Mouse (Mus musculus) lung, adult 18-20 months (tissue): Measurements from ENCODE around the gene Olfr611.
"Not testable (repeated sequence)": the region's sequence is repeated elsewhere in the genome, so short reads cannot be mapped to it uniquely, and the experiment has no call there.

ENCODE experiments used
- DNase-seq, 2 experiments: peaks; one replicate each; pipeline ENCODE4 v3.0.0; 2022; ENCODE audit warnings: mixed read lengths in 2 of 2

The Olfr611 gene

GRCm38 (mm10) chr7:103520746-103521145, at the start of gene Olfr611:
Olfr611 (minus strand) TSS chr7:103520846.
- not testable (repeated sequence) for DNase-seq

GRCm38 (mm10) chr7:103569043-103569442, 48.4 kb upstream of the Olfr611 start, which contains the start of gene Olfr616:
Olfr616 (minus strand) TSS chr7:103569143.
- no peak for DNase-seq

- no peak for DNase-seq
Observed at GRCm38 (mm10) chr7:103555779-103556178, 35.1 kb upstream of the Olfr611 start, which contains the start of gene Olfr615. Olfr615 (plus strand) TSS chr7:103556079.

- no peak for DNase-seq
Observed at GRCm38 (mm10) chr7:103547774-103548173, 27.1 kb upstream of the Olfr611 start, which contains the start of gene Olfr613. Olfr613 (plus strand) TSS chr7:103548074.

GRCm38 (mm10) chr7:103542617-103543016, 22.0 kb upstream of the Olfr611 start, which contains the start of gene Olfr612:
Olfr612 (minus strand) TSS chr7:103542717.
- DNase-seq: not testable (repeated sequence)

- no peak for DNase-seq
Observed at GRCm38 (mm10) chr7:103512022-103512421, 8.6 kb downstream of the Olfr611 start, which contains the start of gene Olfr610. Olfr610 (minus strand) TSS chr7:103512122.

- DNase-seq: no peak
Observed at GRCm38 (mm10) chr7:103497962-103498361, 22.7 kb downstream of the Olfr611 start, which contains the start of gene Olfr609. Olfr609 (minus strand) TSS chr7:103498062.

- DNase-seq: not testable (repeated sequence)
Observed at GRCm38 (mm10) chr7:103477106-103477505, 43.5 kb downstream of the Olfr611 start.

GRCm38 (mm10) chr7:103469577-103469976, 51.1 kb downstream of the Olfr611 start, which contains the start of gene Olfr608:
Olfr608 (plus strand) TSS chr7:103469877.
- DNase-seq: no peak
